7 mouse cellular contexts compared by ENCODE assay signal in the genomic region with DNA sequence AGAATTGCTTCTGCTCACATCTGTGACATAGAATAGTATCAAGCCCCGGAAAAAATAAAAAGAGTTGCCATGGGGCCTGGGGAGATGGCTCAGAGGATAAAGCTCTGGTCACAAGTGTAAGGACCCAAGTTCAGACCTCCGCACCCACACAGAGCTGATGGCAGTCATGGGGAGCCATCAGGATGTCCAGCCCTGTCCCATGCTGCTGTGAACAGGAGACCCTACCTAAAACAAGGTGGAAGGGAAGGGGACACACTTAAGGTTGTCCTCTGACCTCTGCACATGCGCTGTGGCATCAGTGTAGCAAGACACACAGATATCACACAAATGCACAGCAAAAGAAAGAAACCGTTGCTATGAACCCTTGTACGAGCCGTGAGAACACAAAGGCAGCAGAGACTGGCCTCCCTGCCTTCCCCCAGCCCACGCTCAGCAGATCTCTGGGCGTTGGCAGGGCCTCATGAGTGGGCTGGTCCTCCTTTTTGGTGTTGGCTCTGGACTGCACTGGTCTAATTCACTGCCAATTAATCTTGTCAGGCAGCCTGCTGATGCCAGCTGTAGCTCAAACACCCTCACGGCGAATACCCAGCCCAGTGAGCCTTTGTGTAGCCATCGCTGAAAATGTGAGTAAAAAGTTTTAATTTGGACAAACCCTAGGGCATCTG. TPM values are rescaled to one million over a fixed set of nuclear protein-coding genes. Genes with fewer than 3 reads are reported as not detected.
DNase-seq lines count a peak whose midpoint lies in the region.

No protein-coding gene starts in this region.

- H3K4me1 ChIP-seq in embryonic facial prominence, embryonic 10.5 days, result peaks cover 6% of the 10 kb centered on the region
- H3K4me1 ChIP-seq in hindbrain, embryonic 10.5 days (replicated peaks), result 0 out of 2 replicates have a peak, but pooled peaks cover 3% of the 10 kb centered on the region

- intact Hi-C loops in left cerebral cortex, postnatal 25 days (cut with DNase I), result loop anchor here (5.0 kb wide), 1 partner anchor 95 kb away; the partner anchor contains the start of gene Nab1
- intact Hi-C loops in gastrocnemius, postnatal 14 days (cut with DNase I; ENCODE audit: low total_unique reads), result no loop called here

- no peaks in the 10 kb centered on the region for H3K27me3 ChIP-seq in embryonic facial prominence, embryonic 10.5 days (replicated peaks; ENCODE audit: low read depth, poor library complexity, severe bottlenecking)
- no peaks in the 10 kb centered on the region for H3K27me3 ChIP-seq in hindbrain, embryonic 10.5 days (ENCODE audit: insufficient read depth, poor library complexity, severe bottlenecking)

- no peaks in the 10 kb centered on the region for H3K36me3 ChIP-seq in embryonic facial prominence, embryonic 10.5 days (replicated peaks)
- H3K36me3 ChIP-seq in hindbrain, embryonic 10.5 days, result no peaks in the 10 kb centered on the region

- H3K27ac ChIP-seq in embryonic facial prominence, embryonic 10.5 days (replicated peaks), result 0 out of 2 replicates have a peak overlapping the region, but pooled peaks have one; percentile 19
- peak overlapping the region; percentile 53 for H3K27ac ChIP-seq in hindbrain, embryonic 10.5 days

- WGBS in embryonic facial prominence, embryonic 10.5 days, result 76% methylated on average over 11 of the region's 11 CpGs
- WGBS in hindbrain, embryonic 10.5 days, result 71% methylated on average over 11 of the region's 11 CpGs

- no peaks in the 10 kb centered on the region for H3K9me3 ChIP-seq in embryonic facial prominence, embryonic 10.5 days
- no peaks in the 10 kb centered on the region for H3K9me3 ChIP-seq in hindbrain, embryonic 10.5 days

- H3K4me3 ChIP-seq in embryonic facial prominence, embryonic 10.5 days, result no peak overlapping the region
- no peak overlapping the region for H3K4me3 ChIP-seq in hindbrain, embryonic 10.5 days

- DNase-seq in urinary bladder, postnatal 14 days (ENCODE audit: low spot score), result peak; percentile 26
- no peak for DNase-seq in urinary bladder, postnatal 10 days (ENCODE audit: low spot score)
- no peak for DNase-seq in embryonic facial prominence, embryonic 10.5 days (ENCODE audit: low spot score)
- DNase-seq in hindbrain, embryonic 10.5 days (ENCODE audit: low spot score), result peak; percentile 7
- DNase-seq in left cerebral cortex, postnatal 25 days (ENCODE audit: low spot score in 2 of 2), result peak; percentile 45 to 86
- DNase-seq in retina, embryonic 14.5 days (ENCODE audit: low spot score), result peak; percentile 47
- DNase-seq in gastrocnemius, postnatal 14 days, result no peak

RNA-seq across cellular contexts. Expression of gene Nemp2, which starts 33.4 kb away (rescaled TPM):
- polyA plus RNA-seq in embryonic facial prominence, embryonic 10.5 days (2016; fragmentation: Nextera tagmentation; extraction: Ambion mirVana), result 9.3 and 9.4 TPM in 2 replicates
- 8.4 and 10.5 TPM in 2 replicates for polyA plus RNA-seq in hindbrain, embryonic 10.5 days (2016; fragmentation: Nextera tagmentation; extraction: Ambion mirVana)
- 1 to 10 TPM; 4.2 to 4.5 TPM for total RNA-seq in left cerebral cortex, postnatal 25 days (2021)
- total RNA-seq in gastrocnemius, postnatal 14 days (2021), result 1 to 10 TPM in 1 of 2 experiments, under 1 TPM in 1; 0.86 to 1.0 TPM

Comparison
In these comparisons a context has a peak if more than half of its experiments do, and no peak if none do; other contexts are left out.
1. DNase-seq: peak in urinary bladder, postnatal 14 days (single experiment), hindbrain, embryonic 10.5 days (single experiment), left cerebral cortex, postnatal 25 days (2 of 2) and retina, embryonic 14.5 days (single experiment); none in urinary bladder, postnatal 10 days (single experiment), embryonic facial prominence, embryonic 10.5 days (single experiment) and gastrocnemius, postnatal 14 days (single experiment).